Mouse (Mus musculus): ENCODE results near the gene Ccdc183. TPM values are rescaled to one million over a fixed set of nuclear protein-coding genes. Genes with fewer than 3 reads are reported as not detected.

The Ccdc183 gene
- total RNA-seq, 4 experiments from 2014 or later, result not detected

- DNase-seq (ENCODE audit: low spot score in 2 of 2), result no peak
These were observed 39.3 kb downstream of the Ccdc183 start for GRCm38 (mm10) chr2:25577951-25578795.

GRCm38 (mm10) chr2:25576965-25577891, 40.2 kb downstream of the Ccdc183 start:
- peak in 1 of 2 experiments; percentile 42 for DNase-seq (ENCODE audit: low spot score in 2 of 2)

GRCm38 (mm10) chr2:25576028-25576850, 41.2 kb downstream of the Ccdc183 start:
- no peak for DNase-seq (ENCODE audit: low spot score in 2 of 2)

GRCm38 (mm10) chr2:25575432-25576027, 41.9 kb downstream of the Ccdc183 start:
- peak; percentile 47 to 49 for DNase-seq (ENCODE audit: low spot score in 2 of 2)

GRCm38 (mm10) chr2:25574579-25575431, 42.7 kb downstream of the Ccdc183 start, which contains the start of the genes Mamdc4 and Phpt1:
Gene Mamdc4 (minus strand): TSS chr2:25574845.
Gene Phpt1 (minus strand): TSS chr2:25575224.
- DNase-seq (ENCODE audit: low spot score in 2 of 2), result peak; percentile 98

GRCm38 (mm10) chr2:25574136-25574535, 43.3 kb downstream of the Ccdc183 start:
- DNase-seq (ENCODE audit: low spot score in 2 of 2), result peak in 1 of 2 experiments; percentile 49

GRCm38 (mm10) chr2:25573068-25573467, 44.4 kb downstream of the Ccdc183 start:
- DNase-seq (ENCODE audit: low spot score in 2 of 2), result no peak

- no peak for DNase-seq (ENCODE audit: low spot score in 2 of 2)
These were observed 46.3 kb downstream of the Ccdc183 start for GRCm38 (mm10) chr2:25571221-25571620.

GRCm38 (mm10) chr2:25569323-25569722, 48.2 kb downstream of the Ccdc183 start:
- no peak for DNase-seq (ENCODE audit: low spot score in 2 of 2)

- no peak for DNase-seq (ENCODE audit: low spot score in 2 of 2)
These were observed 48.9 kb downstream of the Ccdc183 start for GRCm38 (mm10) chr2:25568473-25569019.

GRCm38 (mm10) chr2:25566558-25566957, 50.9 kb downstream of the Ccdc183 start:
- no peak for DNase-seq (ENCODE audit: low spot score in 2 of 2)

GRCm38 (mm10) chr2:25565741-25566140, 51.7 kb downstream of the Ccdc183 start:
- DNase-seq (ENCODE audit: low spot score in 2 of 2), result no peak

GRCm38 (mm10) chr2:25561946-25562345, 55.5 kb downstream of the Ccdc183 start:
- no peak for DNase-seq (ENCODE audit: low spot score in 2 of 2)

GRCm38 (mm10) chr2:25560551-25560950, 56.9 kb downstream of the Ccdc183 start:
- peak in 1 of 2 experiments; percentile 11 for DNase-seq (ENCODE audit: low spot score in 2 of 2)

GRCm38 (mm10) chr2:25558774-25559173, 58.7 kb downstream of the Ccdc183 start:
- DNase-seq (ENCODE audit: low spot score in 2 of 2), result no peak

All from layer of hippocampus, adult 8-10 months (tissue).